Mouse (Mus musculus): ENCODE measurements around the gene Gm15448. TPM values are rescaled to one million over a fixed set of nuclear protein-coding genes. Genes with fewer than 3 reads are reported as not detected.
"Not testable (repeated sequence)": the region's sequence is repeated elsewhere in the genome, so short reads cannot be mapped to it uniquely, and the experiment has no call there.

Gene Gm15448
- not detected in 2 replicates for polyA plus RNA-seq (2011; ENCODE audit: insufficient read length, low read depth, missing spikeins)

DNA sequence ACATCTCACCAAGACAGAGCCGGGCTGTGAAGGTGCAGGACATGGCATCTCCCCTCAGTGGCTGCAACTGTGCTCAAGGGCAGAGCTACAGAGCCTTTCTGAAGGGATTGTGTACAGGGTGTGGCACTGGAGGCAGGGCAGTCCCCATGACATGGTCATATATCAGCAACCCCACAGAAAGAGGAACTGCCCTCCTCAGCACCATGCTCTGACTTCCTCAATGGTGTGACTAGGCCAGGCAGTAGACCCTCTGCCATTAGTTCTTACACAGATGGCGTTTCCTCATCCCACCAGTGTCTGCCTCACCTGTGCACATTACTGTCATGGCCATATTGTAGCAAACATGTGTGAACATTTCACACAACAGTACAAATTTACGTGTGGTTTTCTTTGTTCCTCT is at the start of gene Gm15448:
Gene Gm15448 (minus strand): TSS at position 89 of the 400 bp plus-strand sequence.
- H3K27ac ChIP-seq (ENCODE audit: insufficient read depth, low read length); H3K4me3 ChIP-seq (ENCODE audit: insufficient read depth, low read length); H3K4me1 ChIP-seq (ENCODE audit: control insufficient read depth, insufficient read depth, low read length): not testable (repeated sequence)

DNA sequence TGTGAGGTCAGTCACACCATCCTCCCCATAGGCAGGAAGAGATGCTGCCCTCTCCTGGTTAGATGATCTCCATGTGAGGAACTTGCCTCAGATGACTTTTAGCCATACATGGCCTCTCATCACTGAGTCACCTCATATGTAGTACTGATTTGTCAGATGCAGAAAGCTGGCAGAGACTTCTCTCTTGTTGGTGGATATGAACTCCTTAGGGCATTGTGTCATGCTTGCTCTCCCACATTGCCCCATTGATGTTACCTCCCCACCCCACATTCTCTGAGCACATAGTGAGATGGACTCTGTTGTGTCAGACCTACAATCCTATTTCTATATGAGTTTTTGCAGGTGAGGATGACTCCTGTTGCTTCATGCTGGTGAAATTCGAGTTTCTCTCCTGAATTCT is 49.5 kb upstream of the Gm15448 start:
- H3K27ac ChIP-seq (ENCODE audit: insufficient read depth, low read length); H3K4me1 ChIP-seq (ENCODE audit: control insufficient read depth, insufficient read depth, low read length); H3K4me3 ChIP-seq (ENCODE audit: insufficient read depth, low read length): not testable (repeated sequence)

DNA sequence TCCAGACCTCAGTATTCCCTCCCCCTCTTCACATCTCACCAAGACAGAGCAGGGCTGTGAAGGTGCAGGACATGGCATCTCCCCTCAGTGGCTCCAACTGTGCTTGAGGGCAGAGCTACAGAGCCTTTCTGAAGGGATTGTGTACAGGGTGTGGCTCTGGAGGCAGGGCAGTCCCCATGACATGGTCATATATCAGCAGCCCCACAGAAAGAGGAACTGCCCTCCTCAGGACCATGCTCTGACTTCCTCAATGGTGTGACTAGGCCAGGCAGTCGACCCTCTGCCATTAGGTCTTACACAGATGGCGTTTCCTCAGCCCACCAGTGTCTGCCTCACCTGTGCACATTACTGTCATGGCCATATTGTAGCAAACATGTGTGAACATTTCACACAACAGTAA is 19.5 kb upstream of the Gm15448 start, which contains the start of gene Pira2:
Gene Pira2 (minus strand): TSS at position 101 of the 400 bp plus-strand sequence.
- H3K4me1 ChIP-seq (ENCODE audit: control insufficient read depth, insufficient read depth, low read length); H3K4me3 ChIP-seq (ENCODE audit: insufficient read depth, low read length); H3K27ac ChIP-seq (ENCODE audit: insufficient read depth, low read length): not testable (repeated sequence)

DNA sequence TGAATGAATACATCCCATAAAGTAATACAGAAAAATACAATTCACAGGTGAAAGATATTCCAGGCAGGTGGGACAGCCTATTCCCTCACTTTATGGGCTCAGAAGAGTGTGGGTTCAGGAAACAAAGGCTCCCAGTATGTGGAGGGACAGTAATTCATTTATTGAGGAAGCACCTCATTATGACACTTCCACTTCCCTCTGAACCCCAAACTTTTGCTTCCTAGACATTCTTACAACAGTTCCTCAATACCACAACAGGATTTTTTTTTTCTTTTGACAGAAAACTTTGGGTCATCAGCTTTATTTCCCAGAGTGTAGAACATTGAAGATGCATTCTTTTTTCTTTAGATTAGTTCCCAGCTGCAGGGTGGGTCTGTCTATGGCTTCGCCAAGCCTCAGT is 12.4 kb upstream of the Gm15448 start:
- not testable (repeated sequence) for H3K27ac ChIP-seq (ENCODE audit: insufficient read depth, low read length); H3K4me3 ChIP-seq (ENCODE audit: insufficient read depth, low read length); H3K4me1 ChIP-seq (ENCODE audit: control insufficient read depth, insufficient read depth, low read length)

DNA sequence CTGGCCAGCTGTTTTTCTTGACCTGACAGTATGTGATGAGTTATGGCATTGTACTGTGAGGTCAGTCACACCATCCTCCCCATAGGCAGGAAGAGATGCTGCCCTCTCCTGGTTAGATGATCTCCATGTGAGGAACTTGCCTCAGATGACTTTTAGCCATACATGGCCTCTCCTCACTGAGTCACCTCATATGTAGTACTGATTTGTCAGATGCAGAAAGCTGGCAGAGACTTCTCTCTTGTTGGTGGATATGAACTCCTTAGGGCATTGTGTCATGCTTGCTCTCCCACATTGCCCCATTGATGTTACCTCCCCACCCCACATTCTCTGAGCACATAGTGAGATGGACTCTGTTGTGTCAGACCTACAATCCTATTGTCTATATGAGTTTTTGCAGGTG is 5.1 kb upstream of the Gm15448 start:
- H3K4me3 ChIP-seq (ENCODE audit: insufficient read depth, low read length); H3K27ac ChIP-seq (ENCODE audit: insufficient read depth, low read length): not testable (repeated sequence)

DNA sequence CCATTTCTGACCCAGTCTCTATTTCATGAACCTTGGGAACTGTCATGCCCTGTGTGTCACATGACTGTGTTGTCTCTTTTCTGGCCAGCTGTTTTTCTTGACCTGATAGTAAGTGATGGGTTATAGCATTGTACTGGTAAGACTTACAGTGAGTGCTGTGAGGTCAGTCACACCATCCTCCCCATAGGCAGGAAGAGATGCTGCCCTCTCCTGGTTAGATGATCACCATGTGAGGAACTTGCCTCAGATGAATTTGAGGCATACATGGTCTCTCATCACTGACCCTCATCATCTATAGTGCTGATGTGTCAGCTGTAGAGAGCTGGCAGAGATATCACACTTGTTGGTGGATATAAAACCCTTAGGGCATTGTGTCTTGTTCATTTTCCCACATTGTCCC is 13.6 kb downstream of the Gm15448 start:
- not testable (repeated sequence) for H3K27ac ChIP-seq (ENCODE audit: insufficient read depth, low read length); H3K4me1 ChIP-seq (ENCODE audit: control insufficient read depth, insufficient read depth, low read length); H3K4me3 ChIP-seq (ENCODE audit: insufficient read depth, low read length)

More for the DNA sequence above, 5.1 kb upstream of the Gm15448 start:
- H3K4me1 ChIP-seq (ENCODE audit: control insufficient read depth, insufficient read depth, low read length): not testable (repeated sequence)

DNA sequence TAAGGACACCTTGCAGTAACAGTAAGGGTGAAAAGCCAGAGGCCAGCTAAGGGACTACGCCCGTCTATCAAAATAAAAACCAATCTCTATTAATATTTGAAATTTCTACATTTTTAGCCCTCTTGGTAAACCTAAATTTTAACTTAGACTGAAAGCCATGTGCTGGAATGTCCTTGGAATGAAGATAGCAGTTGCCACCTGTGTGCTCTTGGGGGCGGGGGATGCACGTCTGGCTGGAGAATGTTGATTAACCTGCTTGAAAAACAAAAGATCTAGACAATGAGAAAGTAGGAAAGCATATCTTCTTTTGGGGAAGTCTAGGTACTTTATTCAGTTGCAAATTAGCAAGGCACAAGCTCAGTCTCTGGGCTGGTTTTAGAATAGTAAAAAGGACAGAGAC is 22.6 kb downstream of the Gm15448 start:
- H3K4me3 ChIP-seq (ENCODE audit: insufficient read depth, low read length); H3K4me1 ChIP-seq (ENCODE audit: control insufficient read depth, insufficient read depth, low read length); H3K27ac ChIP-seq (ENCODE audit: insufficient read depth, low read length): not testable (repeated sequence)

DNA sequence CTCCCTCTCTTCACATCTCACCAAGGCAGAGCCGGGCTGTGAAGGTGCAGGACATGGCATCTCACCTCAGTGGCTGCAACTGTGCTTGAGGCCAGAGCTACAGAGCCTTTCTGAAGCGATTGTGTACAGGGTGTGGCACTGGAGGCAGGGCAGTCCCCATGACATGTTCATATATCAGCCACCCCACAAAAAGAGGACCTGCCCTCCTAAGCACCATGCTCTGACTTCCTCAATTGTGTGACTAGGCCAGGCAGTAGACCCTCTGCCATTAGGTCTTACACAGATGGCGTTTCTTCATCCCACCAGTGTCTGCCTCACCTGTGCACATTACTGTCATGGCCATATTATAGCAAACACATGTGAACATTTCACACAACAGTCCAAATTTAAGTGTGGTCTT is 25.5 kb downstream of the Gm15448 start:
- H3K4me3 ChIP-seq (ENCODE audit: insufficient read depth, low read length); H3K27ac ChIP-seq (ENCODE audit: insufficient read depth, low read length); H3K4me1 ChIP-seq (ENCODE audit: control insufficient read depth, insufficient read depth, low read length): not testable (repeated sequence)

DNA sequence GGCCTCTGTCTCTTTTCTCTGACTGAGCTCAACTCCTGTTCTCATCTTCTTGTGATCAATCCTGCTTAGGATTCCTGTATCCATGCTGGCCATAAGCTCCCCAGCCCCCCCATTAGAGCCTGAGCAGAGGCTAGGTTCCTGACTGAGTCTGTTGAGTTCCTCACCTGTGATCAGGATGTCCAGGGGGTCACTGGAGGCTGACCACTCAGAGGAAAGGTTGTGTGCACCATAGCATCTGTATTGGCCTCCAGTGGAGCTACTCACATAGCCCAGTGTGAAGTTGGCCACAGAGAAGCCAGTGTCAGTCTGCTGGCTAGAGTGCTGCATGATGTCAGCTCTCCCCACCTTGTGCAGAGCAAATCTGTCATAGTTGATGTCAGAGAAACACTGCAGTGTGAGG is 29.2 kb downstream of the Gm15448 start:
- H3K27ac ChIP-seq (ENCODE audit: insufficient read depth, low read length); H3K4me1 ChIP-seq (ENCODE audit: control insufficient read depth, insufficient read depth, low read length); H3K4me3 ChIP-seq (ENCODE audit: insufficient read depth, low read length): not testable (repeated sequence)

Other genes with a start within 250 kb of the Gm15448 start
- 0.37 TPM in 1 of 2 replicates, not detected in the other for gene Oscar, start 209.5 kb downstream of the Gm15448 start, polyA plus RNA-seq (2011; ENCODE audit: insufficient read length, low read depth, missing spikeins)
- gene Ndufa3, start 208.3 kb downstream of the Gm15448 start, polyA plus RNA-seq (2011; ENCODE audit: insufficient read length, low read depth, missing spikeins): 386 and 396 TPM in 2 replicates
- 13.7 and 17.3 TPM in 2 replicates for gene Tfpt, start 195.8 kb downstream of the Gm15448 start, polyA plus RNA-seq (2011; ENCODE audit: insufficient read length, low read depth, missing spikeins)
- 42.2 and 51.8 TPM in 2 replicates for gene Prpf31, start 195.7 kb downstream of the Gm15448 start, polyA plus RNA-seq (2011; ENCODE audit: insufficient read length, low read depth, missing spikeins)
- 68.8 and 82.0 TPM in 2 replicates for gene Cnot3, start 180.4 kb downstream of the Gm15448 start, polyA plus RNA-seq (2011; ENCODE audit: insufficient read length, low read depth, missing spikeins)
- 8.0 and 9.8 TPM in 2 replicates for gene Leng1, start 159.8 kb downstream of the Gm15448 start, polyA plus RNA-seq (2011; ENCODE audit: insufficient read length, low read depth, missing spikeins)
- 10.5 and 10.7 TPM in 2 replicates for gene Tmc4, start 148.1 kb downstream of the Gm15448 start, polyA plus RNA-seq (2011; ENCODE audit: insufficient read length, low read depth, missing spikeins)
- gene Tsen34, start 132.8 kb downstream of the Gm15448 start, polyA plus RNA-seq (2011; ENCODE audit: insufficient read length, low read depth, missing spikeins): 81.5 and 85.6 TPM in 2 replicates
- gene Mboat7, start 132.2 kb downstream of the Gm15448 start, polyA plus RNA-seq (2011; ENCODE audit: insufficient read length, low read depth, missing spikeins): 82.2 and 94.6 TPM in 2 replicates
- 1,255 and 1,395 TPM in 2 replicates for gene Rps9, start 121.7 kb downstream of the Gm15448 start, polyA plus RNA-seq (2011; ENCODE audit: insufficient read length, low read depth, missing spikeins)
- 0.79 TPM in 1 of 2 replicates, not detected in the other for gene Pirb, start 105.3 kb downstream of the Gm15448 start, polyA plus RNA-seq (2011; ENCODE audit: insufficient read length, low read depth, missing spikeins)
- gene Pira2, start 19.4 kb upstream of the Gm15448 start, polyA plus RNA-seq (2011; ENCODE audit: insufficient read length, low read depth, missing spikeins): 0.42 TPM in 1 of 2 replicates, not detected in the other
- gene Gm14548, start 72.4 kb upstream of the Gm15448 start, polyA plus RNA-seq (2011; ENCODE audit: insufficient read length, low read depth, missing spikeins): not detected in 2 replicates
- not detected in 2 replicates for gene Lilra6, start 89.8 kb upstream of the Gm15448 start, polyA plus RNA-seq (2011; ENCODE audit: insufficient read length, low read depth, missing spikeins)
- gene Lair1, start 237.5 kb upstream of the Gm15448 start, polyA plus RNA-seq (2011; ENCODE audit: insufficient read length, low read depth, missing spikeins): 0.65 TPM in 1 of 2 replicates, not detected in the other